Mouse (Mus musculus) ES-CJ7 (cell line): ENCODE data around the gene Fam71f2.

Source experiments
- DNase-seq: peaks from one replicate; pipeline ENCODE4 v3.0.0; 2011; ENCODE audit warnings: low read depth, low spot score

The Fam71f2 gene

GRCm38 (mm10) chr6:29278513-29279267 is 703 bp upstream of the Fam71f2 start:
- DNase-seq: peak; percentile 78

GRCm38 (mm10) chr6:29280671-29281070 is 1.3 kb downstream of the Fam71f2 start:
- no peak for DNase-seq

GRCm38 (mm10) chr6:29286870-29287269 is 7.5 kb downstream of the Fam71f2 start:
- DNase-seq: no peak

- DNase-seq: no peak
Observed at GRCm38 (mm10) chr6:29287481-29287880, 8.1 kb downstream of the Fam71f2 start.

DNA sequence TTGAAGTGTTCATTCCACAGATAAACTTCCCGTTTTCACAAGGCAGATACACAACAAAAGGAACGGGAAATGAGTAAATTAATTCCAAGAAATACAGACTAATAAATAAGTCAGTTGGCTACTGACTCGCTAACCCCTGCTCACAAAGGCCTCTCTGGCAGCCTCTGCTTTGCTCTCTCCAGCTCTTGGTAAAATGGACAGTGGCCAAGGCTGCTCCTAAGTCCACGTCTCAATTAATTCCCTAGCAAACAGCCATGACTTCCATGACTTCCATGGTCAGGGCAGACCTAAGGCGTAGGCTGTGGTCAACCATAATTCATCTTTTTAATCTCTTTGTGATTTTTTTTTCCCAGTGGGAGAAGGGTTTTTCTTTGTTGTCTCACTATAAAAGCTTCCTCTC is 8.6 kb downstream of the Fam71f2 start:
- DNase-seq: no peak

DNA sequence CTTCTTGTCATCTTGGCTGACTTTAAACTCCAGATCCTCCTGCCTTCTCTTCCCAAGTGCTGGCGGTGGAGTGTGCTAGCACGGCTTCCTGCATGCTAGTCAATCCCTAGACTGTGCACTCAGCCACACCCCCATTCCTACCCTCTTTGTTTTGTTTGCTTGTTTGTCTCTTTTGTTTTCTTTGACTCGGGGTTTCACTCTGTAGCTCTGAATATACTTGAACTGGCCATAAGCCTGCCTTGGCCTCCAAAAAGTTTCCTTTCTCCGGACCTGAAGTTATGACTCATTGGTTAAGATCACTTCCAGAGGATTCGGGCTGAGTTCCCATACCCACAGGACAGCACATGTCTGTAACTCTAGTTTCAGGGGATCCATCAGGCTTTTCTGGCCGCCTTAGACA is 9.3 kb downstream of the Fam71f2 start:
- DNase-seq: peak; percentile 41

DNA sequence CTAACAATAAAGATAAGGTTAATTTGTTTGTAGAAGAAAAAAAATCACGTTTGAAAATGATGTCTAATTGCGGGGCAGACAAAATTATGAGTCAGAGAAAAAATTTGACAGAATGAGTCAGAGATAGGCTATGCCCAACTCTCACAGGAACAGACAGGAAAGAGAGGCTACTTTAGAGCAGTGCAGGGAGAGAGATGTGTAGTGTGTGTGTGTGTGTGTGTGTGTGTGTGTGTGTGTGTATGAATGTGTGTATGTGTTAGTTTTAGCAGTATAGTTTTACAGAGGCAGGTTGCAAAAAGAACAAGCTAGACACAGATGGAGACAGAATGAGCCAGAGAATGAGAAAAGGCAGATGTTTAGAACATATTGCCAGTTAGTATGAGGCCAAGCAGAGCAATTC is 19.7 kb downstream of the Fam71f2 start:
- DNase-seq: no peak

DNA sequence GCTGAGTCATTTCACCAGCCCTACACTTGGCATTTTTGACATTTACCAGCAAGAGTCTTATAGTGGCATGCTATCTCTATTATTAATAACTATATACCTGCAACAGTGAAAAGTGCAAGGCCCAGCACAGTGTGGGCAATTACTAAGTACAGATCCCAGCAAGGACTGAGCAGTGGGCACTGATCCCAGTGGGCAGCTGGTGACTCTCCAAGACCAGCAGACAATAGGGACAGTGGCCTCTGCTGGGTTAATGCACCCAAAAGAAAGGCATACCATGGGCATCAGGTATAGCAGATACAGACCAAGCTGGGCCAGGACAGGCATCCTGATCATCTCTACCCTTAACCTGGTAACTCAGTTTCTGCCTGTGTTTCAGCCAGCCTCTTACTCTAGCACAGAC is 23.9 kb downstream of the Fam71f2 start:
- no peak for DNase-seq

GRCm38 (mm10) chr6:29303726-29304125 is 24.3 kb downstream of the Fam71f2 start:
- DNase-seq: peak; percentile 18

DNA sequence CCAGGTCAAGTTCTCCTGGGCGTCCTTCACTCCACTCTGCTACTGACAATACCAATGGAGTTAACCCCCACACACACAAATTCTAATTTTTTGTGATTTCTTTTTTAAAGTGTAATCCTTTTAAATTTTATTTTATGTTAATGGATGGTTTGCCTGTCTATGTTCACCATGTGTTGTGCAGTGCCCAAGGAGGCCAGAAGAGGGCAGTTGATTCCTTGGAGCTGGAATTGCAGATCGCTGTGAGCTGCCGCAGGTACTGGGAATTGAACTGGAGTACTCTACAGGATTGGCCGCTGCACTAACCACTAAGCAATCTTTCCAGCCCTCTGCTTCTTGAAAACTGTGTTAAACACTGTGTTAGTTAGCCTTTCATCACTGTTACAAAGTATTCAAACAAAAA is 26.1 kb downstream of the Fam71f2 start:
- peak; percentile 57 for DNase-seq

DNA sequence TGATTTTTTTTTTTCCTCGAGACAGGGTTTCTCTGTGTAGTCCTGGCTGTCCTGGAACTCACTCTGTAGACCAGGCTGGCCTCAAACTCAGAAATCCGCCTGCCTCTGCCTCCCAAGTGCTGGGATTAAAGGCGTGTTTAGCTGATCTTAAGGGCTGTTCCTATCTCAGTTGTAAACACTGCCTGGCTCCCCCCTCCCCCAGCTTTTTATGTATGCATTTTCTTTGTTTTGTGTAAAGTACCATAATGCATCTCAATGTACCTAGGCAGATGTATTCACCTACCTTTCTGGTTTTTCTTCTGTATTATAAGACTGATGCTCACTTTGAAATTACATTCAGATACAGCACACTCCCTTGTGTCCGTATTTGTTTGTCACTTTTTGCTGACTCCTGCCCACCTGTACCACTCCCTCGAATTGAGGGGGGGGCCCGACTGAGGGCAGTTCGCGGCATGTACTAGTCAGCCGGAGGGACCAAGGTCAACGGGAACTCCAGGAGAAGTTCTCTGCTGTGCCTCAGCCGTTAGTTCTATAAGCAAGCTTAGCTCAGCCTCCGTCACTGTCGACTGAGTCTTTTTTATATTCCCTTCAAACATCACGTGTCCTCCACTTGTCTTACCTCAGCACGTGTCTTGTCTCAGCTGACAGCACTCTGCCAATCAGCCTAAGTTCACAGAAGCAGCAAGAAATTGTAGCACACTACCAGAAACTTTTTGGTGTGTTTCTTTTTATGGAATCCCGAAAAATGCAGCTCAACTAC is 29.6 kb downstream of the Fam71f2 start:
- peak; percentile 42 for DNase-seq

DNA sequence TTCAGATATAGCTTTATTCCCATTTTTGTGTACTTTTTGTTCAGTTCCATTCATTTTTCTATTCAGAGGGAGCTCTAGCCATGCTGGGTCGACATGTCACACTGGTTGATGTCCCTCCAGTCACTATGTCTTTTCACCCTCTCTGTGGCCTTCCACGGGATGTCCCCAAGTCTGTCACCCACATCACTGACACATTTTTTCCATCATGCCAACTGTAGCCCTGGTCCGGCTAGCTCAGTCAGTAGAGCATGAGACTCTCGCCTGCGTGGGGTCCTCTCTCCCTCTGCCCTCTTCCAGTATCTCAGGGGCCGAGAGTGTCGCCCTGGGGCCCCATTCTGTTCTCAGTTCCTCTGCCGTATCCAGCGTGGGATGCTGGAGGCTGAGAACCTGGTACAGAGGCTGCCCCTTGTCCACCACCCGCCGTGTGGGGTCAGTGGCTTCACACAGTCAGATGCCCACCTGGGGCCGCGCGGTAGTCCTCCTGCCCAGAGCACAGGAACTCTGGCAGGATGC is 34.4 kb downstream of the Fam71f2 start:
- no peak for DNase-seq

DNA sequence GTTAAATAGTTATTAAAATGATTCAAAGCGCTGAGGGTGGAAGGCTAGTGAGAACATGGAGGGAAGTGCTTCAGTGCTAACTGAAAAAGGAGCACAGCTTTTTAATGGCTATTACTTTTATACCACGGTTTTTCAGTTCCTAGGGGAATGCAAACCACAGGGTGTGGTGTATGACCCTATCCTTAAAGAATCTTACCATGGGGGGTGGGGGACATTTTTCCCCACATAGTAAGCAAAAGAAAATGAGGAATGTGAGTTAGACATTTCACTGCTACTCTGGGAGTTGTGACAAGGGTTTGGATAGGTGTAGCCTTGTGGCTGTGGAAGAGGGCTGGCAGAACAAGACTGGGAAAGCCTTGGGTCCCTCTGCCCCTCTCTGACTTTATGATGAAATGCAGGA is 37.9 kb downstream of the Fam71f2 start:
- DNase-seq: no peak

GRCm38 (mm10) chr6:29317941-29318340 is 38.5 kb downstream of the Fam71f2 start:
- DNase-seq: no peak

GRCm38 (mm10) chr6:29318879-29319278 is 39.5 kb downstream of the Fam71f2 start, which contains the start of gene Fam71f1:
Gene Fam71f1 (plus strand): TSS chr6:29319140.
- no peak for DNase-seq

GRCm38 (mm10) chr6:29321586-29321985 is 42.2 kb downstream of the Fam71f2 start:
- no peak for DNase-seq

GRCm38 (mm10) chr6:29322147-29322546 is 42.8 kb downstream of the Fam71f2 start:
- DNase-seq: no peak

- no peak for DNase-seq
Observed at GRCm38 (mm10) chr6:29322735-29323134, 43.3 kb downstream of the Fam71f2 start.

GRCm38 (mm10) chr6:29326961-29327360 is 47.6 kb downstream of the Fam71f2 start:
- no peak for DNase-seq

DNA sequence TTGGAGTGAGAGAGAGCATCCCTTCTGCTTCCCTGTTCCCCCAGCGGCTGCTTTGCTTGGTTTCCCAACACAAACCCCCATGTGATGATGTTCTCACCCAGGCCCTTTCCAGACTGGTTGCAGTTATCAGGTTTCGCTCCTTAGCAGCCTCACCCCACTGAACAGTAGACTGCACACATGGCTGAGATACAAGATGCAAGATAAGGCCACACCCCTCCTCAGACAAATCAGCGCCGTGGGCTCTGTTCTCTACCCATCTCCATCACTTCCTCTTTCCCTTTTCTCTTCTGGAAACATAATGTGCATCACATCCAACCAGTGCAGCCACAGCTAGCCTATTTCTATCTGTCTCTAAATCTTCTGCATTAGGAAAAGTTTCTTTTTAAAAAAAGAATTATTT is 50.1 kb downstream of the Fam71f2 start:
- DNase-seq: no peak
